Mouse (Mus musculus) layer of hippocampus, adult 9-10 months (tissue): ENCODE measurements around the gene Dnm1.
A peak's percentile ranks its signal among the peaks of the same experiment; 100 is the strongest.
"Not testable (repeated sequence)": the region's sequence is repeated elsewhere in the genome, so short reads cannot be mapped to it uniquely, and the experiment has no call there.

Source experiments
- DNase-seq: peaks from one replicate; pipeline ENCODE4 v3.0.0; 2022; ENCODE audit warnings: low spot score

The Dnm1 gene

GRCm38 (mm10) chr2:32311443-32312317 lies 41.5 kb downstream of the Dnm1 start:
- DNase-seq, result no peak

GRCm38 (mm10) chr2:32310096-32310845 lies 42.9 kb downstream of the Dnm1 start:
- no peak for DNase-seq

GRCm38 (mm10) chr2:32308870-32309568 lies 44.1 kb downstream of the Dnm1 start:
- no peak for DNase-seq

- DNase-seq, result no peak
These were observed 45.0 kb downstream of the Dnm1 start for GRCm38 (mm10) chr2:32307941-32308760.

GRCm38 (mm10) chr2:32307247-32307798 lies 45.8 kb downstream of the Dnm1 start:
- DNase-seq, result no peak

GRCm38 (mm10) chr2:32306176-32306575 lies 47.0 kb downstream of the Dnm1 start:
- no peak for DNase-seq

- no peak for DNase-seq
These were observed 47.5 kb downstream of the Dnm1 start for GRCm38 (mm10) chr2:32305668-32306067.

- DNase-seq, result no peak
These were observed 48.8 kb downstream of the Dnm1 start for GRCm38 (mm10) chr2:32304145-32304832.

GRCm38 (mm10) chr2:32302952-32303351 lies 50.2 kb downstream of the Dnm1 start:
- DNase-seq, result no peak

- DNase-seq, result no peak
These were observed 53.7 kb downstream of the Dnm1 start for GRCm38 (mm10) chr2:32299469-32299868.

GRCm38 (mm10) chr2:32295842-32296241 lies 57.3 kb downstream of the Dnm1 start:
- not testable (repeated sequence) for DNase-seq

GRCm38 (mm10) chr2:32295285-32295684 lies 57.9 kb downstream of the Dnm1 start:
- DNase-seq, result no peak

- DNase-seq, result no peak
These were observed 58.8 kb downstream of the Dnm1 start for GRCm38 (mm10) chr2:32294348-32294747.

GRCm38 (mm10) chr2:32289578-32289977 lies 63.6 kb downstream of the Dnm1 start:
- no peak for DNase-seq

GRCm38 (mm10) chr2:32288371-32288931 lies 64.7 kb downstream of the Dnm1 start:
- no peak for DNase-seq

GRCm38 (mm10) chr2:32287923-32288367 lies 65.2 kb downstream of the Dnm1 start, which contains the start of gene Swi5:
Gene Swi5 (minus strand): TSS chr2:32288075.
- peak; percentile 72 for DNase-seq

- DNase-seq, result no peak
These were observed 65.8 kb downstream of the Dnm1 start, which contains the start of gene Golga2 for GRCm38 (mm10) chr2:32287334-32287840. Gene Golga2 (plus strand): TSS chr2:32287384.

- DNase-seq, result no peak
These were observed 69.2 kb downstream of the Dnm1 start for GRCm38 (mm10) chr2:32283986-32284385.

GRCm38 (mm10) chr2:32282727-32283126 lies 70.4 kb downstream of the Dnm1 start:
- no peak for DNase-seq

GRCm38 (mm10) chr2:32282289-32282688 lies 70.8 kb downstream of the Dnm1 start:
- no peak for DNase-seq
